Mouse (Mus musculus): ENCODE measurements around the gene Ddx47. TPM values are rescaled to one million over a fixed set of nuclear protein-coding genes. Genes with fewer than 3 reads are reported as not detected.

The Ddx47 gene
- polyA plus RNA-seq, 1 experiment from 2014 or later, result 96.1 TPM

- DNase-seq (ENCODE audit: low spot score), result no peak
- Histone ChIP-seq H3K4me3 (no peak overlapping the region), H3K9me3 (no peaks in the 10 kb centered on the region), H3K27ac (no peak overlapping the region), H3K36me3 (no peaks in the 10 kb centered on the region), H3K27me3 (ENCODE audit: insufficient read depth, poor library complexity, severe bottlenecking) (no peaks in the 10 kb centered on the region), H3K4me1 (replicated peaks) (no peaks in the 10 kb centered on the region)
- 58% methylated on average over 4 of the region's 4 CpGs for WGBS
Measured at GRCm38 (mm10) chr6:135055882-135056281, 44.5 kb downstream of the Ddx47 start.

GRCm38 (mm10) chr6:135060728-135061127, 49.3 kb downstream of the Ddx47 start:
- H3K27ac ChIP-seq, result no peak overlapping the region
- 94% methylated on average over 4 of the region's 4 CpGs for WGBS
- DNase-seq (ENCODE audit: low spot score), result no peak
- H3K4me3 ChIP-seq, result no peak overlapping the region
- peaks cover 32% of the 10 kb centered on the region for H3K27me3 ChIP-seq (ENCODE audit: insufficient read depth, poor library complexity, severe bottlenecking)
- H3K9me3 ChIP-seq, result no peaks in the 10 kb centered on the region
- H3K36me3 ChIP-seq, result no peaks in the 10 kb centered on the region
- peaks cover 8% of the 10 kb centered on the region for H3K4me1 ChIP-seq (replicated peaks)

GRCm38 (mm10) chr6:135064621-135065020, 53.2 kb downstream of the Ddx47 start:
- DNase-seq (ENCODE audit: low spot score), result no peak
- H3K9me3 ChIP-seq, result no peaks in the 10 kb centered on the region
- no peaks in the 10 kb centered on the region for H3K36me3 ChIP-seq
- H3K4me3 ChIP-seq, result no peak overlapping the region
- peaks cover 29% of the 10 kb centered on the region for H3K4me1 ChIP-seq (replicated peaks)
- WGBS, result 60% methylated on average over 12 of the region's 12 CpGs
- no peak overlapping the region for H3K27ac ChIP-seq
- peaks cover 52% of the 10 kb centered on the region for H3K27me3 ChIP-seq (ENCODE audit: insufficient read depth, poor library complexity, severe bottlenecking)

- H3K4me3 ChIP-seq, result peak within 1 kb of the TSS; percentile 61
- no peaks in the 10 kb centered on the region for H3K9me3 ChIP-seq
- peaks cover 29% of the 10 kb centered on the region for H3K4me1 ChIP-seq (replicated peaks)
- no peaks in the 10 kb centered on the region for H3K36me3 ChIP-seq
- under 1% methylated on average over 44 of the region's 44 CpGs for WGBS
- H3K27me3 ChIP-seq (ENCODE audit: insufficient read depth, poor library complexity, severe bottlenecking), result peaks cover 52% of the 10 kb centered on the region
- peak within 1 kb of the TSS; percentile 83 for H3K27ac ChIP-seq
- peak; percentile 68 for DNase-seq (ENCODE audit: low spot score)
Measured at GRCm38 (mm10) chr6:135065236-135065957, 54.0 kb downstream of the Ddx47 start, which contains the start of gene Gprc5a. Gene Gprc5a, plus strand, starts transcription at chr6:135065651.

GRCm38 (mm10) chr6:135066795-135067445, 55.5 kb downstream of the Ddx47 start:
- DNase-seq (ENCODE audit: low spot score), result no peak
- Histone ChIP-seq H3K9me3 (no peaks in the 10 kb centered on the region), H3K27me3 (ENCODE audit: insufficient read depth, poor library complexity, severe bottlenecking) (peaks cover 52% of the 10 kb centered on the region), H3K36me3 (no peaks in the 10 kb centered on the region), H3K27ac (peak overlapping the region; percentile 40; the same call in 1 of the 2 replicates), H3K4me3 (peak overlapping the region; percentile 21; the same call in 1 of the 2 replicates), H3K4me1 (replicated peaks) (peaks cover 34% of the 10 kb centered on the region)
- WGBS, result 29% methylated on average over 6 of the region's 6 CpGs

- 92% methylated on average over 5 of the region's 5 CpGs for WGBS
- Histone ChIP-seq H3K36me3 (no peaks in the 10 kb centered on the region), H3K4me1 (replicated peaks) (peaks cover 35% of the 10 kb centered on the region), H3K27me3 (ENCODE audit: insufficient read depth, poor library complexity, severe bottlenecking) (peaks cover 45% of the 10 kb centered on the region), H3K27ac (no peak overlapping the region), H3K9me3 (no peaks in the 10 kb centered on the region), H3K4me3 (no peak overlapping the region)
- no peak for DNase-seq (ENCODE audit: low spot score)
Measured at GRCm38 (mm10) chr6:135068221-135068620, 56.8 kb downstream of the Ddx47 start.

- Histone ChIP-seq H3K27ac (no peak overlapping the region), H3K4me3 (no peak overlapping the region), H3K27me3 (ENCODE audit: insufficient read depth, poor library complexity, severe bottlenecking) (peaks cover 29% of the 10 kb centered on the region), H3K36me3 (no peaks in the 10 kb centered on the region), H3K9me3 (no peaks in the 10 kb centered on the region), H3K4me1 (replicated peaks) (peaks cover 38% of the 10 kb centered on the region)
- WGBS, result 70% methylated on average over 6 of the region's 6 CpGs
- no peak for DNase-seq (ENCODE audit: low spot score)
Measured at GRCm38 (mm10) chr6:135069856-135070255, 58.4 kb downstream of the Ddx47 start.

- peaks cover 33% of the 10 kb centered on the region for H3K4me1 ChIP-seq (replicated peaks)
- H3K36me3 ChIP-seq, result no peaks in the 10 kb centered on the region
- WGBS, result 91% methylated on average over 2 of the region's 2 CpGs
- no peak for DNase-seq (ENCODE audit: low spot score)
- no peak overlapping the region for H3K27ac ChIP-seq
- H3K9me3 ChIP-seq, result no peaks in the 10 kb centered on the region
- no peak overlapping the region for H3K4me3 ChIP-seq
- H3K27me3 ChIP-seq (ENCODE audit: insufficient read depth, poor library complexity, severe bottlenecking), result peaks cover 24% of the 10 kb centered on the region
Measured at GRCm38 (mm10) chr6:135070347-135070746, 58.9 kb downstream of the Ddx47 start.

Other genes starting within 250 kb of the Ddx47 start
- 13.8 and 14.1 TPM in 2 replicates for gene Dusp16, start 219.0 kb upstream of the Ddx47 start, polyA plus RNA-seq (2016; fragmentation: Nextera tagmentation; extraction: Ambion mirVana)
- 1.2 and 1.4 TPM in 2 replicates for gene Crebl2, start 181.5 kb upstream of the Ddx47 start, polyA plus RNA-seq (2016; fragmentation: Nextera tagmentation; extraction: Ambion mirVana)
- gene Gpr19, start 113.0 kb upstream of the Ddx47 start, polyA plus RNA-seq (2016; fragmentation: Nextera tagmentation; extraction: Ambion mirVana), result 24.7 and 29.9 TPM in 2 replicates
- gene Cdkn1b, start 91.2 kb upstream of the Ddx47 start, polyA plus RNA-seq (2016; fragmentation: Nextera tagmentation; extraction: Ambion mirVana), result 17.2 and 17.7 TPM in 2 replicates
- gene Apold1, start 29.9 kb upstream of the Ddx47 start, polyA plus RNA-seq (2016; fragmentation: Nextera tagmentation; extraction: Ambion mirVana), result 2.7 and 2.9 TPM in 2 replicates
- gene Gprc5a, start 54.0 kb downstream of the Ddx47 start, polyA plus RNA-seq (2016; fragmentation: Nextera tagmentation; extraction: Ambion mirVana), result 3.2 and 3.5 TPM in 2 replicates
- not detected in 2 replicates for gene Gprc5d, start 106.7 kb downstream of the Ddx47 start, polyA plus RNA-seq (2016; fragmentation: Nextera tagmentation; extraction: Ambion mirVana)
- gene Fam234b, start 186.4 kb downstream of the Ddx47 start, polyA plus RNA-seq (2016; fragmentation: Nextera tagmentation; extraction: Ambion mirVana), result 24.5 and 28.0 TPM in 2 replicates
- 6.3 and 9.0 TPM in 2 replicates for gene Hebp1, start 186.4 kb downstream of the Ddx47 start, polyA plus RNA-seq (2016; fragmentation: Nextera tagmentation; extraction: Ambion mirVana)
- 0.39 and 0.58 TPM in 2 replicates for gene Gsg1, start 242.7 kb downstream of the Ddx47 start, polyA plus RNA-seq (2016; fragmentation: Nextera tagmentation; extraction: Ambion mirVana)